Mouse (Mus musculus) kidney, embryonic 16.5 days (tissue): ENCODE data around the gene Yipf2. TPM values are rescaled to one million over a fixed set of nuclear protein-coding genes. Genes with fewer than 3 reads are reported as not detected.

Source experiments
- ATAC-seq: fragments of 200-750 bp; cut with Nextera tagmentation; 2 replicates; pipeline ENCODE4 v1.8.0; 2017; ENCODE audit warnings: moderate TSS enrichment; ENCODE audit not compliant: low FRiP score, low TSS enrichment
- H3K27ac ChIP-seq: fragments of 300-500 bp; sonication (generic); 2 replicates; pipeline ENCODE4 v1.5.1; 2014; ENCODE audit warnings: low read length
- H3K27me3 ChIP-seq: fragments of 300-500 bp; sonication (generic); 2 replicates; pipeline ENCODE4 v1.6.1; 2014; ENCODE audit warnings: low read length, control low read depth, mixed read lengths; ENCODE audit not compliant: insufficient read depth
- H3K36me3 ChIP-seq: fragments of 300-500 bp; sonication (generic); 2 replicates; pipeline ENCODE4 v1.6.1; 2014; ENCODE audit warnings: low read length, control low read depth, mixed read lengths; ENCODE audit not compliant: insufficient read depth
- H3K4me1 ChIP-seq: fragments of 300-500 bp; sonication (generic); 2 replicates; pipeline ENCODE4 v1.6.1; 2014; ENCODE audit warnings: low read length, control low read depth, mixed read lengths; ENCODE audit not compliant: insufficient read depth
- H3K4me2 ChIP-seq: fragments of 300-500 bp; sonication (generic); replicated peaks from 2 replicates; pipeline ENCODE4 v1.6.1; 2014; ENCODE audit warnings: low read depth, low read length
- H3K4me3 ChIP-seq: fragments of 300-500 bp; sonication (generic); 2 replicates; pipeline ENCODE4 v1.5.1; 2014; ENCODE audit warnings: mild to moderate bottlenecking, low read length
- H3K9ac ChIP-seq: fragments of 300-500 bp; sonication (generic); replicated peaks from 2 replicates; pipeline ENCODE4 v1.6.1; 2014; ENCODE audit warnings: low read length
- H3K9me3 ChIP-seq: fragments of 300-500 bp; sonication (generic); 2 replicates; pipeline ENCODE4 v1.6.1; 2016; ENCODE audit warnings: low read length, control low read depth
- whole genome bisulfite sequencing: fragments of 180-500 bp; shearing (Covaris S2); extraction: QIAGEN DNeasy Blood & Tissue Kit; methylation state at CpG from one replicate; pipeline ENCODE4 v1.1.7; 2014; 5-methylcytosine and 5-hydroxymethylcytosine counted together
- polyA plus RNA-seq: library from polyadenylated mRNA; unstranded; fragments of >200 nt; fragmentation: Nextera tagmentation; extraction: Ambion mirVana; gene quantifications from 2 replicates; pipeline ENCODE4 v1.2.1, GENCODE M21; 2015

The Yipf2 gene
- polyA plus RNA-seq: 40.1 and 43.8 TPM in 2 replicates

DNA sequence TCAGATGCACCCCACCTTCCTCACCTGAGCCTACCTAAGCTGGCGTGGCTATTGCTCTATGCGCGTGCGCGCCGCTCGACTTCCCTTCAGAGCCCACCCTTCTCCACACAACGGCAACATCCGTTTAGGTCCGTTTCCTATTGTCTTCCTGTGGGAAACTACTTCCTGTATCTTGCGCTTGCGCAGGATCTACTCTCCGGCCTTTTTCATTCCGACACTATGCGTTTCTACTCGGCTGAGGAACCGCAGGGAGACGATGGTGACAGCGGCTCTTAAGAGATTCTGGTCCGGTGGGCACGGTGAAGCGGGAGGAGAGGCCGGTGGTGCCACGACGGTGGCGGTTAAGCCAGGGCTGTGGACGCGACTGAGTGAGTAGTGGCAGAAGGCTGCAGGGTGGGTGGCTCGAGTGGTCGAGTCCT lies at the start of gene Yipf2, which contains the start of gene Timm29:
Yipf2 (minus strand) TSS at position 126 of the 419 bp plus-strand sequence.
Timm29 (plus strand) TSS at position 20 of the 419 bp plus-strand sequence.
- Histone ChIP-seq H3K9me3 (no peaks in the 10 kb centered on the region), H3K9ac (peak within 1 kb of the TSS; percentile 80), H3K4me1 (peaks cover 22% of the 10 kb centered on the region), H3K4me3 (peak within 1 kb of the TSS; percentile 92), H3K27ac (peak within 1 kb of the TSS; percentile 80), H3K27me3 (no peaks in the 10 kb centered on the region), H3K36me3 (peaks cover 26% of the 10 kb centered on the region), H3K4me2 (peak within 1 kb of the TSS; percentile 92)
- WGBS: 0% methylated on average over 30 of the region's 30 CpGs
- peak; percentile 93 for ATAC-seq

DNA sequence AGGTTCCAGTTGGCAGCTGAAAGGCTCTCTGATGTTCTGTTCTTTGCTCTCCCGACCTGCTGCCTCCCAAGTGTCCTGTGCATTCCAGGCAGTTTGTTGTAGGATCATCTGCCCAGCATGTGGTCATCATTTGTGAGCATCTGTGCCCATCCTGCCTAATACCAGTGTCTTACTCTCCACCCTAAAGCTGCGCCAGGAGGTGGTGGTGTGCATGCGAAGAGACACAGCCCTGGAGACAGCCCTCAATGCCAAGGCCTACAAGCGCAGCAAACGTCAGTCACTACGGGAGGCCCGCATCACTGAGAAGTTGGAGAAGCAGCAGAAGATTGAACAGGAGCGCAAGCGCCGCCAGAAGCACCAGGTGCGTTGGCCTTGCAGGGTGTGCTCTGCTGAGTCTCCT lies 46.4 kb upstream of the Yipf2 start:
- no peak overlapping the region for H3K27ac ChIP-seq
- H3K4me1 ChIP-seq: no peaks in the 10 kb centered on the region
- ATAC-seq: no peak
- no peaks in the 10 kb centered on the region for H3K9me3 ChIP-seq
- H3K4me2 ChIP-seq: no peak overlapping the region
- H3K4me3 ChIP-seq: no peak overlapping the region
- WGBS: 94% methylated on average over 11 of the region's 11 CpGs
- no peak overlapping the region for H3K9ac ChIP-seq
- no peaks in the 10 kb centered on the region for H3K27me3 ChIP-seq
- peaks cover 99% of the 10 kb centered on the region for H3K36me3 ChIP-seq

DNA sequence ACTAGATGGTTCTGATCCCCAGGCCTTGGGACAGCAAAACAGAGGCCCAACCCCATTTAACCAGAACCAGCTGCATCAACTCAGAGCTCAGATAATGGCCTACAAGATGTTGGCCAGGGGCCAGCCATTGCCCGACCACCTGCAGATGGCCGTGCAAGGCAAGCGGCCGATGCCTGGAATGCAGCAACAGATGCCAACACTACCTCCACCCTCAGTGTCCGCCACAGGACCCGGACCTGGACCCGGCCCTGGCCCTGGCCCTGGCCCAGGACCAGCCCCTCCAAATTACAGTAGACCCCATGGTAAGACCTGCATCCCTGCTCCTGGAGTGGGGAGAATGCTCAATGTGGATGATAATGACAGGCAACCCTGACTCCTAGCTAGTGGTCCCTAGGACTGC lies 43.0 kb upstream of the Yipf2 start:
- no peak for ATAC-seq
- Histone ChIP-seq H3K4me1 (no peaks in the 10 kb centered on the region), H3K4me2 (no peak overlapping the region), H3K9ac (no peak overlapping the region), H3K27me3 (no peaks in the 10 kb centered on the region), H3K27ac (no peak overlapping the region), H3K36me3 (peaks cover 78% of the 10 kb centered on the region), H3K4me3 (no peak overlapping the region), H3K9me3 (no peaks in the 10 kb centered on the region)
- 70% methylated on average over 7 of the region's 7 CpGs for WGBS

DNA sequence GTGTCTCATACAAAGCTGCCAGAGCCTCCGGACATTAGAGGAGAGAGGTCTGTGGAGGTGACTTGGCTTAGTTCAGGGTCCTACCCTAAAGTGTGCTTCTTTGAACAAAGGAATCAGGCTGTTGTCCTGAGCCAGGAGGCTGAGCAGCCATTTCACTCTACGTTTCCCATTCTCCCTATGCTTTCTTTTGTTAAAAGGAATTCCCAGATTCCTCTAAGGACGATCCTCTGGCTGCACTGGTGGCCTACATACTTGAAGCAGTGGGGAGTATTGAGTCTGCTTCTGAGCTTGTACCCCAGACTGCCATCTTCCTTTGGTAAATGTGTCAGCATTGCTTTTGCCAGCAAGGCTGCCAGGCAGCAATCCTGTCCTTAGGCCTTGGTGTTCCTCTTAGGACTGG lies 40.5 kb upstream of the Yipf2 start:
- 90% methylated on average over 3 of the region's 3 CpGs for WGBS
- no peak overlapping the region for H3K27ac ChIP-seq
- peaks cover 53% of the 10 kb centered on the region for H3K36me3 ChIP-seq

DNA sequence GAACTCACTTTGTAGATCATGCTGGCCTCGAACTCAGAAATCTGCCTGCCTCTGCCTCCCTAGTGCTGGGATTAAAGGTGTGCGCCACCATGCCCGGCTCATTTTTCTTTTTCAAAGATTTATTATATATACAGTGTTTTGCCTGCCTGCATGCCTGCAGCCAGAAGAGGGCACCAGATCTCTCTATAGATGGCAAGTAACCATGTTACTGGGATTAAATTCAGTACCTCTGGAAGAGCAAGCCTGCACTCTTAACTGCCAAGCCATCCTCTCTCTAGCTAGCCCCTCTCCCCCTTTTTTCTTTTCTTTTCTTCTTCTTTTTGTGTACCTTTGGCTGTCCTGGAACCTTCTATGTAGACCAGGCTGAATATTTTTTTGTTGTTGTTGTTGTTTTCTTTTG lies 38.0 kb upstream of the Yipf2 start:
- peaks cover 28% of the 10 kb centered on the region for H3K36me3 ChIP-seq
- no peaks in the 10 kb centered on the region for H3K9me3 ChIP-seq
- H3K4me2 ChIP-seq: no peak overlapping the region
- no peaks in the 10 kb centered on the region for H3K4me1 ChIP-seq
- no peak overlapping the region for H3K27ac ChIP-seq
- 65% methylated on average over 3 of the region's 3 CpGs for WGBS
- H3K27me3 ChIP-seq: no peaks in the 10 kb centered on the region
- no peak for ATAC-seq
- no peak overlapping the region for H3K4me3 ChIP-seq
- no peak overlapping the region for H3K9ac ChIP-seq

More for the DNA sequence above, 40.5 kb upstream of the Yipf2 start:
- H3K9ac ChIP-seq: no peak overlapping the region
- ATAC-seq: no peak
- H3K4me1 ChIP-seq: no peaks in the 10 kb centered on the region
- no peak overlapping the region for H3K4me3 ChIP-seq
- H3K4me2 ChIP-seq: no peak overlapping the region
- H3K27me3 ChIP-seq: no peaks in the 10 kb centered on the region
- H3K9me3 ChIP-seq: no peaks in the 10 kb centered on the region

DNA sequence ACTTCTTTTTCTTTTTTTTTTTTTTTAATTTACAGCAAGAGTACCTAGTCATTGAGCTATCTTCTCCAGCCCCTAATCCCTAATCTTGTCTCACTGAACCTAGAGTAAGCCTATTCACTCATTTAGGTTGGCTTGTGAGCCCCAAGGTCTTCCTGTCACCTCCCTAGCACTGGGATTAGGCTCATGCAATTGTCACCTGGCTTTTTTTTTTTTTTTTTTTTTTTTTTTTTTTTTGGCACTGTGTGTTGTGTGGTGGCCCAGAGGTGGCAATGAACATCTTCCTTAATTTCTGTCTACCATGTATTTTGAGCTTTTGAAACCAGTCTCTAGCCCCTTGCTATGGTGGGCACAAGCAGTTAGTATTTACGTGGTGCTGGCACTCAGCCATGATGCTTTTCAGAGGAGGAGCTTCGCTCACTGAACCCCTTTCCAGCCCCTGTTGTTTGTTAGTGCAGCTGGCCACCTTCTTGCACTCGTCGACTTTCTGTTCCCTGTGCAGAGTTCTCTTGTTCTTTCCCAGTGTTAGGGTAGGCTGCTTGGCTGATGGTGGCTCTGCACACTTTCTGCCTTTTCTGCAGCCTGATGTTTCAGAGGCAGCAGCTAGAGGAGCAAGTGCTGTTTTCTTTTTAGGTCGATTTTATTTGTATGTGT lies 34.6 kb upstream of the Yipf2 start:
- no peak overlapping the region for H3K4me3 ChIP-seq
- H3K9me3 ChIP-seq: no peaks in the 10 kb centered on the region
- H3K27me3 ChIP-seq: no peaks in the 10 kb centered on the region
- H3K27ac ChIP-seq: no peak overlapping the region
- H3K4me2 ChIP-seq: no peak overlapping the region
- 0 out of 2 replicates have a peak, but pooled peaks cover 5% of the 10 kb centered on the region for H3K4me1 ChIP-seq
- H3K36me3 ChIP-seq: no peaks in the 10 kb centered on the region
- 61% methylated on average over 5 of the region's 5 CpGs for WGBS
- no peak for ATAC-seq
- H3K9ac ChIP-seq: no peak overlapping the region

DNA sequence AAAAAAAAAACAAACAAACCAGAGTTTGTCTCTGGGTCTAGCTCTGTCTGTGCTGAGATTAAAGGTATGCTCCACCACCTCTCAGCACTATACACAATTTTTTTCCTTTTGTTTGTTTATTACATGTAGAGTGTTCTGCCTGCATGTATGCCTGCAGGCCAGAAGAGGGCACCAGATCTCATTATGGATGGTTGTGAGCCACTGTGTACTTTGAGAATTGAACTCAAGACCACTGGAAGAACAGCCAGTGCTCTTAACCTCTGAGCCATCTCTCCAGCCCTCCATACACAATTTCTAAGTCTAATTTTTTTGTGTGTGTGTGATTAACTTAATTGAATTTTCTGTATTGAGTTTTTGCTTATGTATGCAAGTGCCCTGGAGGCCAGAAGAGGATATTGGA lies 33.9 kb upstream of the Yipf2 start:
- H3K4me2 ChIP-seq: no peak overlapping the region
- H3K36me3 ChIP-seq: no peaks in the 10 kb centered on the region
- 0 out of 2 replicates have a peak, but pooled peaks cover 5% of the 10 kb centered on the region for H3K4me1 ChIP-seq
- ATAC-seq: no peak
- no peaks in the 10 kb centered on the region for H3K9me3 ChIP-seq
- no peak overlapping the region for H3K27ac ChIP-seq
- H3K9ac ChIP-seq: no peak overlapping the region
- no peak overlapping the region for H3K4me3 ChIP-seq
- no peaks in the 10 kb centered on the region for H3K27me3 ChIP-seq

DNA sequence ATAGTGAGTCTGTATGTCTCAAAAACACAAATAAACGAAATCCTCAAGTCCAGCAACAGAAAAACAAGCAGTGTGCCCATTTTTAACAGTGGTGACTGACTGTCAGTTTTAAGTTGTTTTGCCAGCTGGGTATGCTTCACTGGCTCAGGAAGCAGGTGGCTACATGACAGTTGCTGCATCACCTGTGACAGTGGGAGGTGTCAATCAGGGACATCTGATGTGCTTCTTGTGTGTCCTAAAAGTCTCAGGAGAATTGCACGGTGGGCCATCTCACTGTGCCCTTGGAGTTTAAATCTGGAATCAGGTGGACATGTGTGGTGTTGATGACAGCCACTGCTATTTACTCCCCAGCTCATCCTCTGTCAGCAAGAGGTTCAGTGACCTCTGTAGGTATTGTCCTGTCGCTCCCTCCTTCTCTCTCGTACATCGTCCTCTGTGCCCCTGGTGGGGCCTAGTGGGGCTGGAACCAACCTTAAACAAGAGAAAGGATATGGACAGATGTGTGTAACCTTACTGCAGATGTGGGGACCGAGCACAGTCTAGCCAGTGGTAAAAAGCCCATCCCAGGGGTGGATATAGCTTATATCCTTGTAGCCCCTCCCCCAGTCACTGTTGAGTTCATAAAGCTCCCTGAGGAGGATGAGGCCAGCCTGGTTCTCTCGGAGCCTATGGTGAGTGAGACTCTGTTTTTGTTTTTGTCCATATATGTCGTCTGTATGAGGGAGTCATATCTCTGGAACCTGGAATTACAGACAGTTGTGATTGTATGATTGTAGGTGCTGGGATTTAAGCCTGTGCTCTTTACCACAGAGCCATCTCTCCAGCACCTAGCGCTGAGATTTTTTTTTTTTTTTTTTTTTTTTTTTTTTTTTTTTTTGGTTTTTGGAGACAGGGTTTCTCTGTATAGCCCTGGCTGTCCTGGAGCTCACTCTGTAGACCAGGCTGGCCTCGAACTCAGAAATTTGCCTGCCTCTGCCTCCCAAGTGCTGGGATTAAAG lies 33.0 kb upstream of the Yipf2 start:
- Histone ChIP-seq H3K36me3 (no peaks in the 10 kb centered on the region), H3K4me3 (no peak overlapping the region), H3K4me1 (0 out of 2 replicates have a peak, but pooled peaks cover 5% of the 10 kb centered on the region), H3K9ac (no peak overlapping the region), H3K27ac (no peak overlapping the region), H3K4me2 (no peak overlapping the region), H3K27me3 (no peaks in the 10 kb centered on the region), H3K9me3 (no peaks in the 10 kb centered on the region)
- peak; percentile 39; the same call in 1 of the 2 replicates for ATAC-seq
- WGBS: 83% methylated on average over 9 of the region's 10 CpGs

DNA sequence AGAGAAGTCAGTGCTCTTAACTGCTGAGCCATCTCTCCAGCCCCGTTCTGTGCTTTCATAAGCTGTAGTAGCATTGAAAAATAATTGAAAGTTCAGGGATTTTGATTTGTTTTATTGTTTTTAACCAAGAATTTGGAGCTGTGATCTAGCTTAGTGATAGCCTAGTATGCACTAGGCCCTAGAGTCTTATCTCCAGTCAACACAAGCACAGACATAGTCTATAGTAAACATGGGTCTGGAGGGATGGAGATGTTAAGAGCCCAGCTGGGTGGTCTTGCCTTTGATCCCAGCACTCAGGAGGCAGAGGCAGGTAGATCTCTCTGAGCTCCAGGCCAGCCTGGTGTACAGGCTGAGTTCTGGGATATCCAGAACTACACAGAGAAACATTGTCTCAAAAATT lies 30.0 kb upstream of the Yipf2 start:
- Histone ChIP-seq H3K27me3 (no peaks in the 10 kb centered on the region), H3K9me3 (no peaks in the 10 kb centered on the region), H3K4me3 (no peak overlapping the region), H3K27ac (no peak overlapping the region), H3K9ac (no peak overlapping the region), H3K36me3 (no peaks in the 10 kb centered on the region), H3K4me2 (no peak overlapping the region), H3K4me1 (peaks cover 15% of the 10 kb centered on the region)
- no peak for ATAC-seq
- WGBS: 97% methylated on average over 1 of the region's 1 CpGs
